Mouse (Mus musculus): ENCODE results near the gene Mrpl12. TPM values are rescaled to one million over a fixed set of nuclear protein-coding genes. Genes with fewer than 3 reads are reported as not detected.

Gene Mrpl12
- polyA plus RNA-seq, 1 experiment from 2014 or later = 142 TPM

GRCm38 (mm10) chr11:120518558-120518957 lies 34.1 kb downstream of the Mrpl12 start:
- WGBS = 81% methylated on average over 6 of the region's 6 CpGs

DNA sequence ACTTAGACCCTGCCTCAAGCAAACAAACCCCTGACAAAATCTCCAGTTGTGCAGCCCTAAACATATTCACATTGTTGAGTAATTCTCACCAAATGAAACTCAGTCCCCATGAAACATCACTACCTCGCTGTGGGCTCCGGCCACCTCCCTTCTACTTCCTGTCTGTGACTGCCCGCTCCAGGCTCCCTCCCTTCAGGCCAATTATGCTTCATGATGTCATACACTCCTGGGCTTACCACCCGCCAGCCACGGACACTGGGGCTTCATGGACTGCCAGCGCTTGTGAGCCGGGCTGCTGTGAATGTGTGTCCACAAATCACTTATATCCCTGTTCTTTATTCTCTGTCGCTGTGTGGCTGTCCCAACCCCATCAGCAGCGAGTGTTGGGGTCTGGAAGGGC lies 35.3 kb downstream of the Mrpl12 start:
- H3K36me3 ChIP-seq (ENCODE audit: control insufficient read depth, insufficient read depth, low read length) = no peaks in the 10 kb centered on the region
- peaks cover 3% of the 10 kb centered on the region; the same call in 1 of the 2 replicates for H3K4me1 ChIP-seq (ENCODE audit: control insufficient read depth, insufficient read depth, low read length)
- DNase-seq (ENCODE audit: low spot score) = peak; percentile 25
- no peak overlapping the region for H3K4me2 ChIP-seq (ENCODE audit: low read depth)
- no peaks in the 10 kb centered on the region for H3K27me3 ChIP-seq (ENCODE audit: control insufficient read depth, insufficient read depth, low read length)
- no peak overlapping the region for H3K4me3 ChIP-seq (ENCODE audit: low read depth, low read length)
- ATAC-seq (ENCODE audit: insufficient read depth, low FRiP score, low TSS enrichment) = no peak
- H3K27ac ChIP-seq (ENCODE audit: low read depth, low read length) = no peak overlapping the region
- WGBS = 57% methylated on average over 9 of the region's 9 CpGs
- H3K9ac ChIP-seq (ENCODE audit: low read length) = no peak overlapping the region
- H3K9me3 ChIP-seq (ENCODE audit: control insufficient read depth, low read length) = no peaks in the 10 kb centered on the region

More at GRCm38 (mm10) chr11:120518558-120518957, 34.1 kb downstream of the Mrpl12 start:
- ATAC-seq (ENCODE audit: insufficient read depth, low FRiP score, low TSS enrichment) (no peak), DNase-seq (ENCODE audit: low spot score) (no peak)
- H3K4me2 ChIP-seq (ENCODE audit: low read depth) = no peak overlapping the region
- H3K9me3 ChIP-seq (ENCODE audit: control insufficient read depth, low read length) = no peaks in the 10 kb centered on the region
- H3K27ac ChIP-seq (ENCODE audit: low read depth, low read length) = no peak overlapping the region
- no peak overlapping the region; the same call in 1 of the 2 replicates for H3K9ac ChIP-seq (ENCODE audit: low read length)
- H3K36me3 ChIP-seq (ENCODE audit: control insufficient read depth, insufficient read depth, low read length) = no peaks in the 10 kb centered on the region
- no peaks in the 10 kb centered on the region for H3K27me3 ChIP-seq (ENCODE audit: control insufficient read depth, insufficient read depth, low read length)
- peaks cover 3% of the 10 kb centered on the region; the same call in 1 of the 2 replicates for H3K4me1 ChIP-seq (ENCODE audit: control insufficient read depth, insufficient read depth, low read length)
- H3K4me3 ChIP-seq (ENCODE audit: low read depth, low read length) = no peak overlapping the region

DNA sequence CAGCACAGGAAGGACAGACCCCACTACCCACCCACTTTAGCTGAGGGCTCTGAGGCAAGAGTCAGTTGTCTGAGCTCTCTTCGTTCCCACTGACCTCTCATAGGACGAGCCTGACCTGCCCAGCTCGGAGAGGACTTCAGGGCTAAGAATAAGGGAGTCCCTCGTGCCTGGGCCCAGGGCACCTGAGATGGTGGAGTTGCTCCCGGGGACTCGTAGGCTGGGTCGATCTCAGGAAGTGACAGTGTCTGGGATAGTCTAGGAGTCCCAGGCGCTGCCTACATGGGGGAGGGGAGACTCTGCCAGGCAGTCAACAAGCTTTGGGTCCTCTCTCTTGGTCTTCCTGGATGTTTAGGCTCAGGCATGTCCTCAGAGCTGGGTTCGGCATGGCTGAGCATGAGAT lies 36.1 kb downstream of the Mrpl12 start:
- Histone ChIP-seq H3K9ac (ENCODE audit: low read length) (no peak overlapping the region), H3K4me3 (ENCODE audit: low read depth, low read length) (no peak overlapping the region), H3K4me2 (ENCODE audit: low read depth) (no peak overlapping the region), H3K36me3 (ENCODE audit: control insufficient read depth, insufficient read depth, low read length) (no peaks in the 10 kb centered on the region), H3K27me3 (ENCODE audit: control insufficient read depth, insufficient read depth, low read length) (no peaks in the 10 kb centered on the region), H3K27ac (ENCODE audit: low read depth, low read length) (no peak overlapping the region), H3K9me3 (ENCODE audit: control insufficient read depth, low read length) (no peaks in the 10 kb centered on the region), H3K4me1 (ENCODE audit: control insufficient read depth, insufficient read depth, low read length) (peaks cover 3% of the 10 kb centered on the region; the same call in 1 of the 2 replicates)
- ATAC-seq (ENCODE audit: insufficient read depth, low FRiP score, low TSS enrichment) (no peak), DNase-seq (ENCODE audit: low spot score) (no peak)
- WGBS = 75% methylated on average over 9 of the region's 9 CpGs

GRCm38 (mm10) chr11:120520967-120521540 lies 36.6 kb downstream of the Mrpl12 start:
- Histone ChIP-seq H3K4me2 (ENCODE audit: low read depth) (no peak overlapping the region), H3K9me3 (ENCODE audit: control insufficient read depth, low read length) (no peaks in the 10 kb centered on the region), H3K27ac (ENCODE audit: low read depth, low read length) (no peak overlapping the region), H3K9ac (ENCODE audit: low read length) (no peak overlapping the region), H3K4me1 (ENCODE audit: control insufficient read depth, insufficient read depth, low read length) (peaks cover 3% of the 10 kb centered on the region; the same call in 1 of the 2 replicates), H3K27me3 (ENCODE audit: control insufficient read depth, insufficient read depth, low read length) (no peaks in the 10 kb centered on the region), H3K36me3 (ENCODE audit: control insufficient read depth, insufficient read depth, low read length) (no peaks in the 10 kb centered on the region), H3K4me3 (ENCODE audit: low read depth, low read length) (no peak overlapping the region)
- DNase-seq (ENCODE audit: low spot score) = no peak
- WGBS = 86% methylated on average over 5 of the region's 5 CpGs
- ATAC-seq (ENCODE audit: insufficient read depth, low FRiP score, low TSS enrichment) = no peak

- Histone ChIP-seq H3K4me3 (ENCODE audit: low read depth, low read length) (no peak overlapping the region), H3K4me2 (ENCODE audit: low read depth) (no peak overlapping the region), H3K27me3 (ENCODE audit: control insufficient read depth, insufficient read depth, low read length) (no peaks in the 10 kb centered on the region), H3K9ac (ENCODE audit: low read length) (no peak overlapping the region), H3K27ac (ENCODE audit: low read depth, low read length) (no peak overlapping the region), H3K4me1 (ENCODE audit: control insufficient read depth, insufficient read depth, low read length) (peaks cover 3% of the 10 kb centered on the region; the same call in 1 of the 2 replicates), H3K36me3 (ENCODE audit: control insufficient read depth, insufficient read depth, low read length) (no peaks in the 10 kb centered on the region), H3K9me3 (ENCODE audit: control insufficient read depth, low read length) (no peaks in the 10 kb centered on the region)
- ATAC-seq (ENCODE audit: insufficient read depth, low FRiP score, low TSS enrichment) = no peak
- WGBS = 87% methylated on average over 8 of the region's 8 CpGs
- DNase-seq (ENCODE audit: low spot score) = no peak
Observed at GRCm38 (mm10) chr11:120522581-120522980, 38.2 kb downstream of the Mrpl12 start.

DNA sequence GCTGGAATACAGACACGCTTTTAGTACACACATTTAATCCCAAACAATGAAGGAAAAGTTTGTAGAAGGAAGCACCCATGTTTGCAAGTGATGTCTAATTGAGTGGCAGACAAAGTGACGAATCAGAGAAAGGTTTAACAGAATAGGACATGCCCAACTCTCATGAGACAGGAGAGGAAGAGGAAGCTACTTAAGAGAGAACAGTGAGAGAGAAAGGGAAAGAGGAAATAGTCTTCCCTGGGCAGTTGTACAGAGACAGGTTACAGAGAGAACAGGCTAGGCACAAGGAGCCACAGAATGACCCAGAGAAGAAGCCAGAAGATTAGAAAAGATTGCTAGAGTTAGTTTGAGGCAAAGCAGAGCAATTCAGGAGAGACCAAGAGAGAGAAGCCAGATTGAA lies 41.5 kb downstream of the Mrpl12 start:
- Histone ChIP-seq H3K27ac (ENCODE audit: low read depth, low read length) (no peak overlapping the region), H3K36me3 (ENCODE audit: control insufficient read depth, insufficient read depth, low read length) (no peaks in the 10 kb centered on the region), H3K27me3 (ENCODE audit: control insufficient read depth, insufficient read depth, low read length) (peaks cover 28% of the 10 kb centered on the region), H3K4me1 (ENCODE audit: control insufficient read depth, insufficient read depth, low read length) (no peaks in the 10 kb centered on the region), H3K9me3 (ENCODE audit: control insufficient read depth, low read length) (no peaks in the 10 kb centered on the region), H3K9ac (ENCODE audit: low read length) (no peak overlapping the region), H3K4me2 (ENCODE audit: low read depth) (no peak overlapping the region), H3K4me3 (ENCODE audit: low read depth, low read length) (no peak overlapping the region)
- DNase-seq (ENCODE audit: low spot score) = no peak
- no peak for ATAC-seq (ENCODE audit: insufficient read depth, low FRiP score, low TSS enrichment)
- WGBS = 79% methylated on average over 2 of the region's 2 CpGs

- Histone ChIP-seq H3K4me3 (ENCODE audit: low read depth, low read length) (no peak overlapping the region), H3K9me3 (ENCODE audit: control insufficient read depth, low read length) (no peaks in the 10 kb centered on the region), H3K4me1 (ENCODE audit: control insufficient read depth, insufficient read depth, low read length) (no peaks in the 10 kb centered on the region), H3K27ac (ENCODE audit: low read depth, low read length) (no peak overlapping the region), H3K9ac (ENCODE audit: low read length) (no peak overlapping the region), H3K36me3 (ENCODE audit: control insufficient read depth, insufficient read depth, low read length) (no peaks in the 10 kb centered on the region), H3K27me3 (ENCODE audit: control insufficient read depth, insufficient read depth, low read length) (peaks cover 46% of the 10 kb centered on the region), H3K4me2 (ENCODE audit: low read depth) (no peak overlapping the region)
- DNase-seq (ENCODE audit: low spot score) (no peak), ATAC-seq (ENCODE audit: insufficient read depth, low FRiP score, low TSS enrichment) (no peak)
- 82% methylated on average over 9 of the region's 9 CpGs for WGBS
Observed at GRCm38 (mm10) chr11:120527690-120528354, 43.4 kb downstream of the Mrpl12 start.

DNA sequence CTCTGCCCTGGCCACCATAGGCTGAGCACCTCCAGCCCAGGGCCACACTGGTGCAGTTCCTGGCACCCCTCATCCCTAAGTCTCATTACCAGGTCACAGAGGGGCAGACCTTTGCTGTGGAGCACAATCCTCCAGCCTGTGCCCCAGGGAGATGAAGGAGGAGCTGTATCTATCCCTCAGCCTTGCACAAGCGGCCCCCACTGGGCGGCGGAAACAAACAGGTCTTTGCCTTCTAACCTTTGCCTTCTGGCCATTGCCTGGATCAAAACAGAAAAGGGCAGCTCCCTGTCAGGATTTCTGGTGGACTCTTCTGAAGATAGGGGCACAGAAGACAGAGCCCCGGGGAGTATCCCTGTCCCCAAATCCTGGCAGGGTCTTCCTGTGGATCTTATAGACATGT lies 44.5 kb downstream of the Mrpl12 start:
- H3K4me3 ChIP-seq (ENCODE audit: low read depth, low read length) = no peak overlapping the region
- no peaks in the 10 kb centered on the region for H3K36me3 ChIP-seq (ENCODE audit: control insufficient read depth, insufficient read depth, low read length)
- peaks cover 50% of the 10 kb centered on the region for H3K27me3 ChIP-seq (ENCODE audit: control insufficient read depth, insufficient read depth, low read length)
- H3K4me2 ChIP-seq (ENCODE audit: low read depth) = no peak overlapping the region
- WGBS = 61% methylated on average over 4 of the region's 4 CpGs
- no peaks in the 10 kb centered on the region for H3K4me1 ChIP-seq (ENCODE audit: control insufficient read depth, insufficient read depth, low read length)
- H3K9ac ChIP-seq (ENCODE audit: low read length) = no peak overlapping the region
- no peak overlapping the region for H3K27ac ChIP-seq (ENCODE audit: low read depth, low read length)
- DNase-seq (ENCODE audit: low spot score) (no peak), ATAC-seq (ENCODE audit: insufficient read depth, low FRiP score, low TSS enrichment) (no peak)
- no peaks in the 10 kb centered on the region for H3K9me3 ChIP-seq (ENCODE audit: control insufficient read depth, low read length)

Data from neural tube, embryonic 11.5 days (tissue).